In the genomic region with DNA sequence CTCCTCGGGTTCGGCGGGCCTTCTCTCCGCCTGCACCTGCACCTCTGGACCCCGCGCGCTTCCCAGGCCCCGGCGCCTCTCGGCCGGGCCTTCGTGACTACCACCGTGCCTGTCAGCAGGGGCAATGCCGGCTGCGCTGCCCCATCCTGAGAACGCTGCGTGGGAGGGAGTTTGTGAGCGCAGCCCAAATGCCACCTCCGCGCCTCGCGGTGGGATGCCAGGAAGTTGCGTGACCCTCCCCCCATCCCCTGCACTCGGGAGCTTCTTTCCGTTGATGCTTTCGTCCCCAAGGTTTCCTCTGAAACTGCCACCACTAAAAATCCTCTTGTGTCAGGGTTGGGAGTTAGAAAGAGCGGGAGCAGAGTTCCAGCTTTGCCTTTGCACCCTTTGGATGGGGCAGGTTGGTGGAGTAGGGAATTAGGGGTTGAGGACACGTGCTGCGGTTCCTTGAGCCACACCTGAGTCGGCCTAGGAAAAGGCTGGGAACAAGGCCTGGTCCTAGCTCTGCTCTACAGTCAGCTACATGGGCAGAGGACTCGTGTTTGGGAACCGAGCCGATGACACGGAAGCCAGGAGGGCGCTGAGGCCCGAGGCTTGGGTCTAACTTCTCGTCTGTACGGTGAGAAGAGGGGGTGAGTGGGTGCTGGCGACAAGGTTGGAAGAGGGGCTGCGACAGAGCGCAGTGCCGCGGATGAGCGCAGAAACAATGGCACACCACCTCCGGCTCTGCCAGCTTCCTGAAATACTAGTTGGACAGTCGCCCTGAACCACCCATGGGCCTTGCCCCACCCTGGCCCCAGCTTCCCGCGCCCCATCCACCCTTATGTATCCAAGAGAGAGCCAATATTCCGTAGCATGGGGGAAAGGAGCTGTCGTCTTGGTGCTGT, we compare ENCODE assay signal across 9 mouse cellular contexts. TPM values are rescaled to one million over a fixed set of nuclear protein-coding genes. Genes with fewer than 3 reads are reported as not detected.
DNase-seq lines count a peak whose midpoint lies in the region; ATAC-seq lines count a peak whose summit lies in the region.
"Had no signal": no experiment of that assay in that cellular context is flagged by ENCODE, and none has a peak within 500 bp of the region (broad histone marks: within the 10 kb centered on the region; RNA-seq: fewer than 3 reads in every experiment).

No protein-coding gene starts in this region.

- H3K4me1 ChIP-seq in embryonic facial prominence, embryonic 13.5 days, result peaks cover 26% of the 10 kb centered on the region
- H3K4me1 ChIP-seq in limb, embryonic 12.5 days (replicated peaks), result peaks cover 25% of the 10 kb centered on the region
- peaks cover 15% of the 10 kb centered on the region for H3K4me1 ChIP-seq in neural tube, embryonic 14.5 days (ENCODE audit: control insufficient read depth, insufficient read depth, low read length)

- DNase-seq in left cerebral cortex, postnatal 4 days, result peak; percentile 57
- DNase-seq in left cerebral cortex, postnatal 25 days (ENCODE audit: low spot score in 2 of 2), result no peak
- DNase-seq in spleen, postnatal 4 days (ENCODE audit: low spot score in 2 of 2), result no peak
- no peak for DNase-seq in adipocyte (ENCODE audit: low spot score)
- DNase-seq in urinary bladder, postnatal 4 days (ENCODE audit: low spot score in 2 of 2), result no peak

- ATAC-seq in embryonic facial prominence, embryonic 13.5 days (ENCODE audit: insufficient number of reproducible peaks, insufficient read depth, low FRiP score, low TSS enrichment, low read depth), result peak; percentile 63
- ATAC-seq in limb, embryonic 12.5 days (ENCODE audit: insufficient number of reproducible peaks, insufficient read depth, low FRiP score, low TSS enrichment, low read depth), result peak; percentile 48
- ATAC-seq in neural tube, embryonic 14.5 days (ENCODE audit: low read depth), result peak; percentile 64

- peak overlapping the region; percentile 32; the same call in 1 of the 2 replicates for H3K9ac ChIP-seq in embryonic facial prominence, embryonic 13.5 days
- no peak overlapping the region; the same call in 1 of the 2 replicates for H3K9ac ChIP-seq in limb, embryonic 12.5 days (replicated peaks)
- peak overlapping the region; percentile 46 for H3K9ac ChIP-seq in neural tube, embryonic 14.5 days (replicated peaks; ENCODE audit: low read depth, low read length)

- no peaks in the 10 kb centered on the region for H3K9me3 ChIP-seq in embryonic facial prominence, embryonic 13.5 days
- no peaks in the 10 kb centered on the region for H3K9me3 ChIP-seq in limb, embryonic 12.5 days
- no peaks in the 10 kb centered on the region for H3K9me3 ChIP-seq in neural tube, embryonic 14.5 days (ENCODE audit: control insufficient read depth, low read length)

- H3K4me3 ChIP-seq in embryonic facial prominence, embryonic 13.5 days, result peak overlapping the region; percentile 50
- H3K4me3 ChIP-seq in limb, embryonic 12.5 days (replicated peaks), result peak overlapping the region; percentile 42
- peak overlapping the region; percentile 44 for H3K4me3 ChIP-seq in neural tube, embryonic 14.5 days (ENCODE audit: low read depth, low read length)

- intact Hi-C loops in left cerebral cortex, postnatal 4 days (cut with DNase I), result loop anchor here (5.0 kb wide), 1 partner anchor 923 kb away; no protein-coding TSS in a partner anchor
- intact Hi-C loops in left cerebral cortex, postnatal 25 days (cut with DNase I), result loop anchor here (5.0 to 10.0 kb wide), 4 partner anchors 544 to 926 kb away; no protein-coding TSS in a partner anchor

- H3K27me3 ChIP-seq in embryonic facial prominence, embryonic 13.5 days, result peaks cover 88% of the 10 kb centered on the region
- H3K27me3 ChIP-seq in limb, embryonic 12.5 days, result peaks cover 86% of the 10 kb centered on the region
- peaks cover 14% of the 10 kb centered on the region for H3K27me3 ChIP-seq in neural tube, embryonic 14.5 days (ENCODE audit: control insufficient read depth, insufficient read depth, low read length)

- H3K4me2 ChIP-seq in embryonic facial prominence, embryonic 13.5 days, result peak overlapping the region; percentile 70
- peak overlapping the region; percentile 72 for H3K4me2 ChIP-seq in limb, embryonic 12.5 days
- peak overlapping the region; percentile 61 for H3K4me2 ChIP-seq in neural tube, embryonic 14.5 days (ENCODE audit: low read depth, low read length)

- H3K36me3 ChIP-seq in embryonic facial prominence, embryonic 13.5 days, result no peaks in the 10 kb centered on the region
- no peaks in the 10 kb centered on the region for H3K36me3 ChIP-seq in limb, embryonic 12.5 days
- H3K36me3 ChIP-seq in neural tube, embryonic 14.5 days (ENCODE audit: control insufficient read depth, insufficient read depth, low read length), result no peaks in the 10 kb centered on the region

- whole genome bisulfite sequencing in embryonic facial prominence, embryonic 13.5 days, result under 1% methylated on average over 50 of the region's 50 CpGs
- WGBS in limb, embryonic 12.5 days, result under 1% methylated on average over 50 of the region's 50 CpGs
- WGBS in neural tube, embryonic 14.5 days, result 1% methylated on average over 50 of the region's 50 CpGs

- H3K27ac ChIP-seq in embryonic facial prominence, embryonic 13.5 days, result peak overlapping the region; percentile 30; the same call in 1 of the 2 replicates
- H3K27ac ChIP-seq in limb, embryonic 12.5 days, result no peak overlapping the region
- H3K27ac ChIP-seq in neural tube, embryonic 14.5 days (ENCODE audit: low read depth, low read length), result peak overlapping the region; percentile 83

RNA-seq across cellular contexts. Expression of gene Sox2, which starts 1.1 kb away (rescaled TPM):
- 10 to 100 TPM; 55.8 to 59.3 TPM for total RNA-seq in left cerebral cortex, postnatal 4 days (2021)
- total RNA-seq in left cerebral cortex, postnatal 25 days (2021), result 10 to 100 TPM; 40.5 to 43.8 TPM
- 4.1 and 7.3 TPM in 2 replicates for polyA plus RNA-seq in embryonic facial prominence, embryonic 13.5 days (2015; fragmentation: Nextera tagmentation; extraction: Ambion mirVana)
- 0.52 and 0.90 TPM in 2 replicates for polyA plus RNA-seq in limb, embryonic 12.5 days (2016; fragmentation: Nextera tagmentation; extraction: Ambion mirVana)
- polyA plus RNA-seq in neural tube, embryonic 14.5 days (2014; fragmentation: Nextera tagmentation; extraction: Ambion mirVana), result 12.2 and 18.2 TPM in 2 replicates
- total RNA-seq: liver, adult 2 months had no signal
- polyA plus RNA-seq: liver, adult 2 months had no signal
